Mouse (Mus musculus) heart, postnatal 0 days (tissue): ENCODE data around the gene Dhx38. TPM values are rescaled to one million over a fixed set of nuclear protein-coding genes. Genes with fewer than 3 reads are reported as not detected.

ENCODE experiments used
- ATAC-seq: fragments of 200-750 bp; cut with Nextera tagmentation; 2 replicates; pipeline ENCODE4 v1.8.0; 2017; ENCODE audit warnings: low read depth, moderate number of reproducible peaks, moderate library complexity; ENCODE audit not compliant: insufficient read depth
- DNase-seq: peaks from one replicate; pipeline ENCODE4 v3.0.0-alpha.2; 2016; ENCODE audit warnings: low spot score
- H3K27ac ChIP-seq: fragments of 300-500 bp; sonication (generic); 2 replicates; pipeline ENCODE4 v1.5.1; 2014; ENCODE audit warnings: low read depth, mild to moderate bottlenecking
- H3K27me3 ChIP-seq: fragments of 300-500 bp; sonication (generic); 2 replicates; pipeline ENCODE4 v1.6.1; 2014; ENCODE audit warnings: low read length, mixed read lengths; ENCODE audit not compliant: control insufficient read depth, insufficient read depth
- H3K36me3 ChIP-seq: fragments of 300-500 bp; sonication (generic); replicated peaks from 2 replicates; pipeline ENCODE4 v1.6.1; 2014; ENCODE audit warnings: low read length, mixed read lengths; ENCODE audit not compliant: control insufficient read depth, insufficient read depth
- H3K4me1 ChIP-seq: fragments of 300-500 bp; sonication (generic); 2 replicates; pipeline ENCODE4 v1.6.1; 2014; ENCODE audit warnings: antibody characterized with exemption; ENCODE audit not compliant: control insufficient read depth, insufficient read depth
- H3K4me2 ChIP-seq: fragments of 300-500 bp; sonication (generic); 2 replicates; pipeline ENCODE4 v1.6.1; 2014; ENCODE audit warnings: low read depth, mild to moderate bottlenecking, low read length, moderate library complexity
- H3K4me3 ChIP-seq: fragments of 300-500 bp; sonication (generic); 2 replicates; pipeline ENCODE4 v1.5.1; 2014; ENCODE audit warnings: low read depth, low read length
- H3K9ac ChIP-seq: fragments of 300-500 bp; sonication (generic); replicated peaks from 2 replicates; pipeline ENCODE4 v1.6.1; 2014; ENCODE audit warnings: low read depth, low read length, mixed read lengths
- H3K9me3 ChIP-seq: fragments of 300-500 bp; sonication (generic); replicated peaks from 2 replicates; pipeline ENCODE4 v1.6.1; 2016; ENCODE audit warnings: low read length; ENCODE audit not compliant: control insufficient read depth
- CTCF ChIP-seq: IDR thresholded peaks from 2 replicates; pipeline ENCODE4 v1.5.1; 2016; ENCODE audit warnings: antibody characterized with exemption, control low read depth, low read depth
- EP300 ChIP-seq: IDR thresholded peaks from 2 replicates; pipeline ENCODE4 v1.6.1; 2016; ENCODE audit warnings: antibody characterized with exemption, low read depth
- WGBS: fragments of 180-500 bp; shearing (Covaris S2); extraction: QIAGEN DNeasy Blood & Tissue Kit; methylation state at CpG from one replicate; pipeline ENCODE4 v1.1.7; 2014; 5-methylcytosine and 5-hydroxymethylcytosine counted together
- polyA plus RNA-seq: library from polyadenylated mRNA; unstranded; fragments of >200 nt; fragmentation: Nextera tagmentation; extraction: Ambion mirVana; gene quantifications from 2 replicates; pipeline ENCODE4 v1.2.1, GENCODE M21; 2015
- total RNA-seq: library from RNA; depleted of rRNA; stranded (reverse); fragments of >200 nt; gene quantifications from 2 replicates; pipeline ENCODE4 v1.2.3, GENCODE M21; 2014; ENCODE audit warnings: low replicate concordance; rRNA removed

Gene Dhx38
- total RNA-seq: 10.8 and 21.9 TPM in 2 replicates
- polyA plus RNA-seq: 6.8 and 7.3 TPM in 2 replicates

GRCm38 (mm10) chr8:109565498-109566333 lies at the start of gene Dhx38, which contains the start of gene Txnl4b:
Dhx38 (minus strand) TSS chr8:109565861.
Txnl4b (plus strand) TSS chr8:109565892.
- H3K36me3 ChIP-seq: peaks cover 40% of the 10 kb centered on the region
- peak within 1 kb of the TSS; percentile 93 for H3K4me3 ChIP-seq
- H3K27ac ChIP-seq: peak within 1 kb of the TSS; percentile 99
- WGBS: under 1% methylated on average over 52 of the region's 52 CpGs
- no peaks in the 10 kb centered on the region for H3K27me3 ChIP-seq
- H3K4me1 ChIP-seq: peaks cover 13% of the 10 kb centered on the region
- peak within 1 kb of the TSS; percentile 98 for H3K9ac ChIP-seq
- ATAC-seq (peak; percentile 100), DNase-seq (peak; percentile 99)
- H3K4me2 ChIP-seq: peak within 1 kb of the TSS; percentile 88
- peak; percentile 76 for TF ChIP-seq EP300
- TF ChIP-seq CTCF: no peak
- H3K9me3 ChIP-seq: no peaks in the 10 kb centered on the region

DNA sequence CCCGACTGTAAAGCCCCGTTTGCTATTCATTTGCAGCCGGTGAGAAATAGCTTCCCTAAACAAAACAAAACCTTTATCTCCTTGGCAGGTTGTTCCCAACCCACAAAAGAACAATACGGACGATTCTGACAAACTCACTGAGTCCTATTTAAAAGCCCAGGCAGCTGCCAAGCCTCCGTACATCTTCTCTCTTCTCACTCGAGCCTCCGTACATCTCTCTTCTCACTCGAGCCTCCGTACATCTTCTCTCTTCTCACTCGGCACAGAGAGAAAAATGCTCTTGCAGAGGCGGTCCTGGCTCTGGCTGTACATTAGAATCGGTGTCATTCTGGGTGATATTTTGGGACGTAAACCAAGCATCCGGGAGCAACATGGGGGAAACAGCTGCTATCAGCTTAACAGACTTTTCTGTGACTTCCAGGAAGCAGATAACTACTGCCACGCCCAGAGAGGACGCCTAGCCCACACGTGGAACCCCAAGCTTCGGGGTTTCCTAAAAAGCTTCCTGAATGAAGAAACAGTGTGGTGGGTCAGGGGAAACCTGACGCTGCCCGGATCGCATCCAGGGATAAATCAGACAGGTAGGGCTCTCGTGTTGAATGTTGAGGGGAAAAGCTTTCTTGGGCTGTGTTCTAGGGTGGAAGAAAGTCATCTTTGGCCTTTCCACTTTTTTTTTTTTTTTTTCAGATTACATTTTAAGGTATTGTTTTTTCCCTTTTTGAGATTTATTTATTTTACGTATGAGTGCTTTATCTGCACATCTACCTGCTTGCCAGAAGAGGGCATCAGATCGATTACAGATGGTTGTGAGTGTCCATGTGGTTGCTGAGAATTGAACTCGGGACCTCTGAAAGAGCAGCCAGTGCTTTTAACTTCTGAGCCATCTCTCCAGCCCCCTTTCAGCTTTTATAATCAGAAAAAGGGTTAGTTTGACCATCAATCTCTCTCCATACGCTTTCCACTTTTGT lies 48.9 kb upstream of the Dhx38 start, which contains the start of gene Pkd1l3:
TSS of gene Pkd1l3 (plus strand) at position 275 of the 968 bp plus-strand sequence.
- Histone ChIP-seq H3K4me2 (peak within 1 kb of the TSS; percentile 54), H3K9me3 (no peaks in the 10 kb centered on the region), H3K4me3 (peak within 1 kb of the TSS; percentile 27), H3K9ac (no peak within 1 kb of the TSS), H3K27ac (no peak within 1 kb of the TSS), H3K4me1 (no peaks in the 10 kb centered on the region), H3K27me3 (no peaks in the 10 kb centered on the region), H3K36me3 (no peaks in the 10 kb centered on the region)
- no peak for TF ChIP-seq CTCF
- TF ChIP-seq EP300: no peak
- 38% methylated on average over 27 of the region's 27 CpGs for WGBS
- no peak for ATAC-seq
- no peak for DNase-seq

GRCm38 (mm10) chr8:109609153-109609502 lies 43.5 kb upstream of the Dhx38 start:
- 7% methylated on average over 5 of the region's 5 CpGs for WGBS
- Histone ChIP-seq H3K36me3 (peaks cover 8% of the 10 kb centered on the region; the same call in 1 of the 2 replicates), H3K9ac (peak overlapping the region; percentile 63; the same call in 1 of the 2 replicates), H3K4me3 (peak overlapping the region; percentile 69), H3K27ac (peak overlapping the region; percentile 99), H3K9me3 (no peaks in the 10 kb centered on the region), H3K27me3 (no peaks in the 10 kb centered on the region), H3K4me1 (peaks cover 10% of the 10 kb centered on the region; the same call in 1 of the 2 replicates), H3K4me2 (peak overlapping the region; percentile 90)
- ATAC-seq (no peak), DNase-seq (peak; percentile 17)
- TF ChIP-seq EP300: no peak
- TF ChIP-seq CTCF: no peak

DNA sequence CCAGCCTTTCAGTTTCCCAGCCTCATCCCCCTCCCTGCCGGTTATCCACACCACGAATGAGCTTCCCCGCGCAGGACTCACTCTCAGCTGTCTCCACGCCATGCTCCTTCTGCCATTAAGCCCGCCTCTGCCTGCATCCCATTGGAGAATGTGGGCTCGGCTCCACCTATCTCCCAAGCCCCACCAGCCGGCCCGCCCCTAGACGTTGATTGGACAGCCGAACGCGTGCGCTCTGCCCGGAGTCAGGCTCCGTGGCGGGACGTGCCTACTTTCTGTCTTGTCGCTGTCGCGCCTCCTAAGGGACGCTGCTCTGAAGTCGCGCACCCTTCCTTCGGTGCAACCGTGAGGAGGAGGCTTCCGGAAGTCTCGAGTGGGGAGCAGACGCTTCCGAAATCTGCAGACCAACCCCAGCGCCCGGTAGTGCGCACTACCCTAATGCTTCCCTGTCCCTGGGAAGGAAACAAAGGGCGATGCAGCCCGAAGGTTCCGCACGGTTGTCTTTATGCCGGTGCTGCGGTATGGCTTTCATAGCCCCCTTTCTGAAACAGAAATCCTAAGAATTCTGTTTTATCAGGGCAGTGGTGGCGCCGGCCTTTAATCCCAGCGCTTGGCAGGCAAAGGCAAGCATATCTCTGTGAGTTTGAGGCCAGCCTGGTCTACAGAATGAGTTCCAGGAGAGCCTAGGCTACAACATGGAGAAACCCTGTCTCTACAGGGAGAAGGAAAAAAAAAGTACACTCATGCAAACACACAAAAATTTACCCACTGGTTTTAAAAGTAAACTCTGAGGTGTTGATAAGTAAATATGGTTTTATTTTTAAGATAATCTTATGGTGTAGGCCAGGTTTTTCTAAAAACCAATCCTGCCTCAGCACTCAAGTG lies 42.9 kb upstream of the Dhx38 start, which contains the start of gene Dhodh:
TSS of gene Dhodh (minus strand) at position 403 of the 882 bp plus-strand sequence.
- ATAC-seq: peak; percentile 97

More for the DNA sequence above, 42.9 kb upstream of the Dhx38 start, which contains the start of gene Dhodh:
- Histone ChIP-seq H3K9ac (peak within 1 kb of the TSS; percentile 63), H3K27ac (peak within 1 kb of the TSS; percentile 99), H3K9me3 (no peaks in the 10 kb centered on the region), H3K4me1 (peaks cover 10% of the 10 kb centered on the region; the same call in 1 of the 2 replicates), H3K27me3 (no peaks in the 10 kb centered on the region), H3K4me2 (peak within 1 kb of the TSS; percentile 90), H3K4me3 (peak within 1 kb of the TSS; percentile 69), H3K36me3 (peaks cover 14% of the 10 kb centered on the region)
- WGBS: under 1% methylated on average over 42 of the region's 42 CpGs
- peak; percentile 94 for DNase-seq
- TF ChIP-seq CTCF: peak; percentile 21; the same call in 1 of the 2 replicates
- TF ChIP-seq EP300: peak; percentile 69; the same call in 1 of the 2 replicates
